Mouse (Mus musculus): Measurements from ENCODE around the gene Psmd4. TPM values are rescaled to one million over a fixed set of nuclear protein-coding genes. Genes with fewer than 3 reads are reported as not detected.

Gene Psmd4
- polyA plus RNA-seq, 1 experiment from 2014 or later, result 168 TPM

GRCm38 (mm10) chr3:95007706-95008105, 34.7 kb downstream of the Psmd4 start:
- WGBS, result 79% methylated on average over 9 of the region's 9 CpGs
- no peak for ATAC-seq (replicated peaks; ENCODE audit: insufficient number of reproducible peaks, insufficient read depth, low FRiP score, low read depth)

GRCm38 (mm10) chr3:95005651-95006050, 36.8 kb downstream of the Psmd4 start:
- Histone ChIP-seq H3K9ac (no peak overlapping the region), H3K4me3 (no peak overlapping the region), H3K9me3 (replicated peaks) (no peaks in the 10 kb centered on the region), H3K4me2 (no peak overlapping the region), H3K27me3 (no peaks in the 10 kb centered on the region), H3K4me1 (replicated peaks) (no peaks in the 10 kb centered on the region), H3K36me3 (peaks cover 89% of the 10 kb centered on the region), H3K27ac (no peak overlapping the region)
- WGBS, result 90% methylated on average over 3 of the region's 3 CpGs
- no peak for ATAC-seq (replicated peaks; ENCODE audit: insufficient number of reproducible peaks, insufficient read depth, low FRiP score, low read depth)

More at GRCm38 (mm10) chr3:95007706-95008105, 34.7 kb downstream of the Psmd4 start:
- H3K4me2 ChIP-seq, result no peak overlapping the region
- no peaks in the 10 kb centered on the region for H3K27me3 ChIP-seq
- H3K27ac ChIP-seq, result no peak overlapping the region
- H3K4me3 ChIP-seq, result no peak overlapping the region
- no peak overlapping the region for H3K9ac ChIP-seq
- H3K4me1 ChIP-seq (replicated peaks), result no peaks in the 10 kb centered on the region
- no peaks in the 10 kb centered on the region for H3K9me3 ChIP-seq (replicated peaks)
- peaks cover 95% of the 10 kb centered on the region for H3K36me3 ChIP-seq

DNA sequence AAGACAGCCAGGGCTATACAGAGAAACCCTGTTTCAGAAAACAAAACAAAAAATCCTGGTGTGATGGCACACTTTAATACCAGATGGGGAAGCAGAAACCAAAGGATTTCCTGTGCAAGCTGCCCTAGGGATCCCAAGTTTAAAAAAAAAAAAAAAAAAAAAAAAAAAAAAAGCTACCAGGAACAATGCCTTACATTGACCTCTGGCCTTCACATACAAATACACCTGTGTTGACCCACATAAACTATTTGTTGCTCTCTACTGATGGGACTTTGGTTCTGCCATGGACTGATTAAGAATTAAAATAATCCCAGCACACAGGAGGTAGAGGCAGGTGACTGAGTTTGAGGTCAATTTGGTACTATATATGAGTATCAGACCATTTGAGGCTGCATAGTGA, 39.1 kb downstream of the Psmd4 start:
- peaks cover 88% of the 10 kb centered on the region for H3K36me3 ChIP-seq
- no peaks in the 10 kb centered on the region for H3K27me3 ChIP-seq
- H3K4me1 ChIP-seq (replicated peaks), result no peaks in the 10 kb centered on the region
- H3K4me2 ChIP-seq, result no peak overlapping the region
- no peak for ATAC-seq (replicated peaks; ENCODE audit: insufficient number of reproducible peaks, insufficient read depth, low FRiP score, low read depth)
- H3K27ac ChIP-seq, result 0 out of 2 replicates have a peak overlapping the region, but pooled peaks have one; percentile 36
- H3K4me3 ChIP-seq, result no peak overlapping the region
- H3K9me3 ChIP-seq (replicated peaks), result no peaks in the 10 kb centered on the region
- H3K9ac ChIP-seq, result no peak overlapping the region

DNA sequence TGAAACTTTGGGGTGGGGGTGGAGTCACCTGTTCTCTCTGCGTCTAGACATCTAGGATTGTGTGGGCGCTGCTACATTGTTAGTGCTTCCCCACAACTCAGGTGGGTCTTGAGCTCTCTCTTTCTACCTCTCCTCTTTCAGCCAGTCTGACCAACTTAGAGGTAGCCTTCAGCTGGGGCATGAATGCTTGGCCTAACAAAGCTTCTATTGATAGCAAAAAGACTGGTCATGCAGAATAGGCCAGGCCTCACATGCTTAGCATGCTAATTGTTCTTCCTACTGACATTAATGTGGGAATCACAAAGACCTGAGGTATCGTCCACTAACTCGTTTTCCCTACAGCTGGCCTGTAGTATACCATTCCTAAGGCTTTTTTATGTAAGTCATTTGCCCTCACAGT, 39.8 kb downstream of the Psmd4 start:
- Histone ChIP-seq H3K4me2 (no peak overlapping the region), H3K27ac (no peak overlapping the region), H3K27me3 (no peaks in the 10 kb centered on the region), H3K36me3 (peaks cover 86% of the 10 kb centered on the region), H3K4me3 (no peak overlapping the region), H3K9ac (no peak overlapping the region), H3K4me1 (replicated peaks) (no peaks in the 10 kb centered on the region), H3K9me3 (replicated peaks) (no peaks in the 10 kb centered on the region)
- no peak for ATAC-seq (replicated peaks; ENCODE audit: insufficient number of reproducible peaks, insufficient read depth, low FRiP score, low read depth)
- 88% methylated on average over 4 of the region's 4 CpGs for WGBS

GRCm38 (mm10) chr3:94996946-94997345, 45.5 kb downstream of the Psmd4 start:
- H3K9me3 ChIP-seq (replicated peaks), result no peaks in the 10 kb centered on the region
- WGBS, result 18% methylated on average over 2 of the region's 2 CpGs
- H3K36me3 ChIP-seq, result peaks cover 73% of the 10 kb centered on the region
- no peaks in the 10 kb centered on the region; the same call in 1 of the 2 replicates for H3K4me1 ChIP-seq (replicated peaks)
- ATAC-seq (replicated peaks; ENCODE audit: insufficient number of reproducible peaks, insufficient read depth, low FRiP score, low read depth), result no peak
- no peak overlapping the region for H3K9ac ChIP-seq
- no peaks in the 10 kb centered on the region for H3K27me3 ChIP-seq
- H3K4me3 ChIP-seq, result no peak overlapping the region
- no peak overlapping the region for H3K27ac ChIP-seq
- H3K4me2 ChIP-seq, result no peak overlapping the region

- H3K36me3 ChIP-seq, result peaks cover 23% of the 10 kb centered on the region
- H3K27ac ChIP-seq, result peak overlapping the region; percentile 53
- H3K4me3 ChIP-seq, result no peak overlapping the region
- H3K9ac ChIP-seq, result peak overlapping the region; percentile 15; the same call in 1 of the 2 replicates
- peak overlapping the region; percentile 21; the same call in 1 of the 2 replicates for H3K4me2 ChIP-seq
- 28% methylated on average over 9 of the region's 9 CpGs for WGBS
- ATAC-seq (replicated peaks; ENCODE audit: insufficient number of reproducible peaks, insufficient read depth, low FRiP score, low read depth), result no peak
- H3K4me1 ChIP-seq (replicated peaks), result peaks cover 46% of the 10 kb centered on the region
- H3K27me3 ChIP-seq, result no peaks in the 10 kb centered on the region
- H3K9me3 ChIP-seq (replicated peaks), result no peaks in the 10 kb centered on the region
Observed at GRCm38 (mm10) chr3:94989159-94989761, 53.2 kb downstream of the Psmd4 start.

GRCm38 (mm10) chr3:94987578-94987977, 54.8 kb downstream of the Psmd4 start:
- Histone ChIP-seq H3K9ac (no peak overlapping the region), H3K4me1 (replicated peaks) (peaks cover 46% of the 10 kb centered on the region), H3K27me3 (no peaks in the 10 kb centered on the region), H3K4me2 (no peak overlapping the region), H3K9me3 (replicated peaks) (no peaks in the 10 kb centered on the region), H3K27ac (peak overlapping the region; percentile 60), H3K36me3 (peaks cover 21% of the 10 kb centered on the region), H3K4me3 (no peak overlapping the region)
- ATAC-seq (replicated peaks; ENCODE audit: insufficient number of reproducible peaks, insufficient read depth, low FRiP score, low read depth), result peak; percentile 86

DNA sequence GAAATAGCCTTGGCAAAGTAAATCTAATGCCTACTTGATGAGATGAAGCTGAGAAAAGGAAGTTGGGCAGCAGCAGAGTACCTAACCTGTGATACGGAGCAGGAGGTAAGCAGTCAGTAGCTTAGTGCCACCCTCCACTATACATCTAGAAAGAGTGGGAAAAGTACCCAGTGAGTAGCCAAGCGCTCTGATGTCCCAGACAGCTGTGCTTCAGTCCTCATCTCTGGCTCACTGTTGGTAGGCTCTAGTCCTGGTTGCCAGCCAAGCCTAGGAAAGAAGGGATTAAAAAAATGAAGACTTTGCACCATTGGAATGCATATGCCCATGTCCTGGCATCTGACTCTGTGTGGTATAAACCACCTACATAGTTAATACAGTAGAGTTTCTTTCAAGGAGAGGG, 56.9 kb downstream of the Psmd4 start:
- ATAC-seq (replicated peaks; ENCODE audit: insufficient number of reproducible peaks, insufficient read depth, low FRiP score, low read depth), result no peak
- no peak overlapping the region for H3K4me3 ChIP-seq
- no peaks in the 10 kb centered on the region for H3K9me3 ChIP-seq (replicated peaks)
- H3K36me3 ChIP-seq, result peaks cover 23% of the 10 kb centered on the region
- H3K4me1 ChIP-seq (replicated peaks), result peaks cover 46% of the 10 kb centered on the region
- no peaks in the 10 kb centered on the region for H3K27me3 ChIP-seq
- H3K27ac ChIP-seq, result no peak overlapping the region
- no peak overlapping the region for H3K4me2 ChIP-seq
- 92% methylated on average over 2 of the region's 2 CpGs for WGBS
- no peak overlapping the region for H3K9ac ChIP-seq

- WGBS, result 89% methylated on average over 11 of the region's 11 CpGs
- ATAC-seq (replicated peaks; ENCODE audit: insufficient number of reproducible peaks, insufficient read depth, low FRiP score, low read depth), result no peak
Observed at GRCm38 (mm10) chr3:94984312-94984711, 58.1 kb downstream of the Psmd4 start.

More at GRCm38 (mm10) chr3:94984312-94984711, 58.1 kb downstream of the Psmd4 start:
- Histone ChIP-seq H3K27me3 (no peaks in the 10 kb centered on the region), H3K9me3 (replicated peaks) (no peaks in the 10 kb centered on the region), H3K9ac (no peak overlapping the region), H3K4me3 (no peak overlapping the region), H3K4me1 (replicated peaks) (peaks cover 39% of the 10 kb centered on the region), H3K36me3 (peaks cover 23% of the 10 kb centered on the region), H3K4me2 (no peak overlapping the region), H3K27ac (no peak overlapping the region)

Small RNA genes lying within 50 kb of the gene (microRNA-seq; reads per million reads assigned to microRNA genes)
- gene Mir7013, result 0.63 reads per million

Other genes starting within 250 kb of the Psmd4 start
- gene Pogz, start 205.0 kb downstream of the Psmd4 start, polyA plus RNA-seq (2015; fragmentation: Nextera tagmentation; extraction: Ambion mirVana), result 8.5 and 10.2 TPM in 2 replicates
- gene Psmb4, start 155.7 kb downstream of the Psmd4 start, polyA plus RNA-seq (2015; fragmentation: Nextera tagmentation; extraction: Ambion mirVana), result 223 and 265 TPM in 2 replicates
- gene Selenbp1, start 109.6 kb downstream of the Psmd4 start, polyA plus RNA-seq (2015; fragmentation: Nextera tagmentation; extraction: Ambion mirVana), result 89.6 and 103 TPM in 2 replicates
- gene Rfx5, start 88.5 kb downstream of the Psmd4 start, polyA plus RNA-seq (2015; fragmentation: Nextera tagmentation; extraction: Ambion mirVana), result 3.6 and 6.8 TPM in 2 replicates
- gene Pi4kb, start 67.9 kb downstream of the Psmd4 start, polyA plus RNA-seq (2015; fragmentation: Nextera tagmentation; extraction: Ambion mirVana), result 14.7 and 20.8 TPM in 2 replicates
- gene Zfp687, start 27.2 kb downstream of the Psmd4 start, polyA plus RNA-seq (2015; fragmentation: Nextera tagmentation; extraction: Ambion mirVana), result 12.3 and 18.3 TPM in 2 replicates
- 14.1 and 16.5 TPM in 2 replicates for gene Pip5k1a, start 64.3 kb upstream of the Psmd4 start, polyA plus RNA-seq (2015; fragmentation: Nextera tagmentation; extraction: Ambion mirVana)
- 79.5 and 99.3 TPM in 2 replicates for gene Vps72, start 68.4 kb upstream of the Psmd4 start, polyA plus RNA-seq (2015; fragmentation: Nextera tagmentation; extraction: Ambion mirVana)
- gene Tmod4, start 81.9 kb upstream of the Psmd4 start, polyA plus RNA-seq (2015; fragmentation: Nextera tagmentation; extraction: Ambion mirVana), result 1.4 and 2.1 TPM in 2 replicates
- gene Scnm1, start 91.4 kb upstream of the Psmd4 start, polyA plus RNA-seq (2015; fragmentation: Nextera tagmentation; extraction: Ambion mirVana), result 51.0 and 54.2 TPM in 2 replicates
- gene Lysmd1, start 91.5 kb upstream of the Psmd4 start, polyA plus RNA-seq (2015; fragmentation: Nextera tagmentation; extraction: Ambion mirVana), result 9.4 and 10.4 TPM in 2 replicates
- gene Tnfaip8l2, start 99.7 kb upstream of the Psmd4 start, polyA plus RNA-seq (2015; fragmentation: Nextera tagmentation; extraction: Ambion mirVana), result 2.5 and 4.8 TPM in 2 replicates
- 2.0 and 3.5 TPM in 2 replicates for gene Sema6c, start 117.8 kb upstream of the Psmd4 start, polyA plus RNA-seq (2015; fragmentation: Nextera tagmentation; extraction: Ambion mirVana)
- 5.1 and 6.5 TPM in 2 replicates for gene Gabpb2, start 175.3 kb upstream of the Psmd4 start, polyA plus RNA-seq (2015; fragmentation: Nextera tagmentation; extraction: Ambion mirVana)
- 49.7 and 60.9 TPM in 2 replicates for gene Cdc42se1, start 186.1 kb upstream of the Psmd4 start, polyA plus RNA-seq (2015; fragmentation: Nextera tagmentation; extraction: Ambion mirVana)
- 10.6 and 12.0 TPM in 2 replicates for gene Mllt11, start 189.6 kb upstream of the Psmd4 start, polyA plus RNA-seq (2015; fragmentation: Nextera tagmentation; extraction: Ambion mirVana)
- 0.38 and 0.55 TPM in 2 replicates for gene Gm128, start 199.0 kb upstream of the Psmd4 start, polyA plus RNA-seq (2015; fragmentation: Nextera tagmentation; extraction: Ambion mirVana)
- gene Bnipl, start 208.6 kb upstream of the Psmd4 start, polyA plus RNA-seq (2015; fragmentation: Nextera tagmentation; extraction: Ambion mirVana), result 0.06 and 0.38 TPM in 2 replicates
- gene Mindy1, start 238.7 kb upstream of the Psmd4 start, polyA plus RNA-seq (2015; fragmentation: Nextera tagmentation; extraction: Ambion mirVana), result 24.7 and 27.6 TPM in 2 replicates
- gene Prune1, start 239.5 kb upstream of the Psmd4 start, polyA plus RNA-seq (2015; fragmentation: Nextera tagmentation; extraction: Ambion mirVana), result 23.8 and 26.5 TPM in 2 replicates

Measured in heart, embryonic 15.5 days (tissue).